Mouse (Mus musculus): ENCODE results near the gene Chst2.

Chst2 gene

GRCm38 (mm10) chr9:95406571-95407561 is at the start of gene Chst2:
Gene Chst2, minus strand, starts transcription at chr9:95406722.
- DNase-seq (ENCODE audit: low read depth): peak; percentile 54

GRCm38 (mm10) chr9:95451931-95452330 is 45.4 kb upstream of the Chst2 start:
- DNase-seq (ENCODE audit: low read depth): no peak

- DNase-seq (ENCODE audit: low read depth): no peak
Observed at GRCm38 (mm10) chr9:95450586-95450985, 44.1 kb upstream of the Chst2 start.

GRCm38 (mm10) chr9:95442321-95442731 is 35.8 kb upstream of the Chst2 start:
- DNase-seq (ENCODE audit: low read depth): no peak

- no peak for DNase-seq (ENCODE audit: low read depth)
Observed at GRCm38 (mm10) chr9:95437883-95438282, 31.4 kb upstream of the Chst2 start.

GRCm38 (mm10) chr9:95436294-95436613 is 29.7 kb upstream of the Chst2 start:
- no peak for DNase-seq (ENCODE audit: low read depth)

- no peak for DNase-seq (ENCODE audit: low read depth)
Observed at GRCm38 (mm10) chr9:95435506-95436293, 29.2 kb upstream of the Chst2 start.

- no peak for DNase-seq (ENCODE audit: low read depth)
Observed at GRCm38 (mm10) chr9:95428277-95428676, 21.8 kb upstream of the Chst2 start.

- DNase-seq (ENCODE audit: low read depth): peak; percentile 18
Observed at GRCm38 (mm10) chr9:95413911-95414310, 7.4 kb upstream of the Chst2 start.

GRCm38 (mm10) chr9:95412047-95412446 is 5.5 kb upstream of the Chst2 start:
- no peak for DNase-seq (ENCODE audit: low read depth)

GRCm38 (mm10) chr9:95407586-95408220 is 1.2 kb upstream of the Chst2 start:
- peak; percentile 38 for DNase-seq (ENCODE audit: low read depth)

- no peak for DNase-seq (ENCODE audit: low read depth)
Observed at GRCm38 (mm10) chr9:95405946-95406570, 464 bp downstream of the Chst2 start.

- DNase-seq (ENCODE audit: low read depth): peak; percentile 74
Observed at GRCm38 (mm10) chr9:95405511-95405945, 994 bp downstream of the Chst2 start.

- no peak for DNase-seq (ENCODE audit: low read depth)
Observed at GRCm38 (mm10) chr9:95404811-95405465, 1.6 kb downstream of the Chst2 start.

- no peak for DNase-seq (ENCODE audit: low read depth)
Observed at GRCm38 (mm10) chr9:95401686-95402085, 4.8 kb downstream of the Chst2 start.

- no peak for DNase-seq (ENCODE audit: low read depth)
Observed at GRCm38 (mm10) chr9:95392011-95392410, 14.5 kb downstream of the Chst2 start.

- DNase-seq (ENCODE audit: low read depth): no peak
Observed at GRCm38 (mm10) chr9:95389956-95390355, 16.6 kb downstream of the Chst2 start.

GRCm38 (mm10) chr9:95387881-95388380 is 18.6 kb downstream of the Chst2 start:
- no peak for DNase-seq (ENCODE audit: low read depth)

GRCm38 (mm10) chr9:95375966-95376365 is 30.6 kb downstream of the Chst2 start:
- DNase-seq (ENCODE audit: low read depth): no peak

- no peak for DNase-seq (ENCODE audit: low read depth)
Observed at GRCm38 (mm10) chr9:95375336-95375735, 31.2 kb downstream of the Chst2 start.

GRCm38 (mm10) chr9:95373741-95374140 is 32.8 kb downstream of the Chst2 start:
- no peak for DNase-seq (ENCODE audit: low read depth)

All from naive thymus-derived CD4-positive, alpha-beta T cell, adult 2 months (primary cell).